Mouse (Mus musculus) bone marrow, adult 2 months (tissue): Measurements from ENCODE around the gene Sall2. TPM values are rescaled to one million over a fixed set of nuclear protein-coding genes. Genes with fewer than 3 reads are reported as not detected.

Source experiments
- H3K27ac ChIP-seq: fragments of 200-500 bp; 2 replicates; pipeline ENCODE4 v1.5.1; 2012; ENCODE audit warnings: low read depth, mild to moderate bottlenecking, control low read depth, inconsistent platforms, low read length; ENCODE audit not compliant: control insufficient read depth, poor library complexity, insufficient read depth
- H3K4me1 ChIP-seq: fragments of 200-500 bp; 2 replicates; pipeline ENCODE4 v1.6.1; 2011; ENCODE audit warnings: low read length; ENCODE audit not compliant: control insufficient read depth, insufficient read depth
- H3K4me3 ChIP-seq: fragments of 200-500 bp; replicated peaks from 2 replicates; pipeline ENCODE3; 2011; ENCODE audit warnings: mild to moderate bottlenecking, low read depth, low read length, control low read depth; ENCODE audit not compliant: control insufficient read depth
- CTCF ChIP-seq: fragments of 200-500 bp; IDR thresholded peaks from 2 replicates; pipeline ENCODE4 v1.5.1; 2011; ENCODE audit warnings: low read length, control low read depth; ENCODE audit not compliant: control insufficient read depth, insufficient read depth
- POLR2A ChIP-seq: fragments of 200-500 bp; IDR thresholded peaks from 2 replicates; pipeline ENCODE4 v1.6.1; 2011; ENCODE audit warnings: low read depth, mild to moderate bottlenecking, control low read depth, low read length, borderline replicate concordance; ENCODE audit not compliant: control insufficient read depth
- WGBS: fragments of 180-500 bp; shearing (Covaris S2); methylation state at CpG from one replicate; pipeline ENCODE4 v1.1.7; 2018; 5-methylcytosine and 5-hydroxymethylcytosine counted together
- polyA plus RNA-seq: library from polyadenylated mRNA; stranded (reverse); fragments of >200 nt; gene quantifications from 2 replicates; pipeline ENCODE4 v1.2.4, GENCODE M21; 2011; ENCODE audit warnings: low replicate concordance; ENCODE audit not compliant: missing spikeins, insufficient read depth, insufficient read length

Sall2 gene
- 0.66 and 1.7 TPM in 2 replicates for polyA plus RNA-seq

GRCm38 (mm10) chr14:52327910-52328812 lies at the start of gene Sall2:
Sall2 (minus strand) TSS chr14:52328762.
- Histone ChIP-seq H3K27ac (no peak within 1 kb of the TSS), H3K4me3 (no peak within 1 kb of the TSS), H3K4me1 (no peaks in the 10 kb centered on the region)
- 7% methylated on average over 26 of the region's 26 CpGs for WGBS
- no peak for TF ChIP-seq POLR2A
- TF ChIP-seq CTCF: no peak

- Histone ChIP-seq H3K4me3 (no peak overlapping the region), H3K4me1 (no peaks in the 10 kb centered on the region), H3K27ac (no peak overlapping the region)
- whole genome bisulfite sequencing: 81% methylated on average over 3 of the region's 3 CpGs
- TF ChIP-seq POLR2A (no peak), CTCF (no peak)
Measured at GRCm38 (mm10) chr14:52368741-52369140, 40.2 kb upstream of the Sall2 start.

DNA sequence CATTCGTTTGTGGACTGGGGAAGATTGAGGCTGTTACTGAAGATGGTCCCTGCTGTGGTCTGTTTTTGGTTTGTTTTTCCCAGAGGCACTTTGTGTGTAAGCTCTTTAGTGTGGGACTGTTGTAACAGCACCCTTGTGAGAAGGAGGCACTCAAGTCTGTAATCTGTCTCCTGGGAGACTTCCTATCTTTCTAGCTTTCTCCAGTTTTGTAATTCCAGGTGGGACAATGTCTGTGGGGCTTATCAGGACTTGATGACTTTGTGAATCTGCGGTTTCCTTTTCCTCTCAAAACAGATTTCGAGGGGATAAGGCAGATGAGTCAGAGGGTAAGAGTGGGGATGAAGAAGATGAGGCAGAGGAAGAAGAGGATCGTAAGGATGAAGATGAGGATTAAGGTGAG lies 27.7 kb upstream of the Sall2 start, which contains the start of gene Olfr1513:
Olfr1513 (minus strand) TSS at position 101 of the 400 bp plus-strand sequence.
- Histone ChIP-seq H3K4me1 (no peaks in the 10 kb centered on the region), H3K4me3 (no peak within 1 kb of the TSS), H3K27ac (no peak within 1 kb of the TSS)
- no peak for TF ChIP-seq CTCF
- TF ChIP-seq POLR2A: no peak
- WGBS: 55% methylated on average over 4 of the region's 4 CpGs

DNA sequence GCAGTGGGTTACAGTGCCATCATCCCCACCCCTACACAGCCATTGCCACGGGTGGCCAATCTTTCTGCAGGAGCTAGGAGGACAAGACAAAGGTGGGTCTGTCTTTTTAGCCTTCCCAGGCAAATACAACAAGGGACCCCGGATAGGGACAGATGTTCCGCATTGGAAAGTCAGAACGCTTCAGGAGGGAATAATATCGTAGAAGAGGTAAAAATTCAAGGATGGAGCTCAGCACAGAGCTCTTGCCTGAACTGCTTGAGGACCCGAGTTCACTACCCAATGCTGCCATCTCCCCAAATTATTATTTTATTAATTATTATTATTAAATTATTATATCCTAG lies 10.9 kb upstream of the Sall2 start:
- H3K27ac ChIP-seq: no peak overlapping the region
- 71% methylated on average over 6 of the region's 6 CpGs for WGBS
- no peak for TF ChIP-seq CTCF
- no peak for TF ChIP-seq POLR2A

DNA sequence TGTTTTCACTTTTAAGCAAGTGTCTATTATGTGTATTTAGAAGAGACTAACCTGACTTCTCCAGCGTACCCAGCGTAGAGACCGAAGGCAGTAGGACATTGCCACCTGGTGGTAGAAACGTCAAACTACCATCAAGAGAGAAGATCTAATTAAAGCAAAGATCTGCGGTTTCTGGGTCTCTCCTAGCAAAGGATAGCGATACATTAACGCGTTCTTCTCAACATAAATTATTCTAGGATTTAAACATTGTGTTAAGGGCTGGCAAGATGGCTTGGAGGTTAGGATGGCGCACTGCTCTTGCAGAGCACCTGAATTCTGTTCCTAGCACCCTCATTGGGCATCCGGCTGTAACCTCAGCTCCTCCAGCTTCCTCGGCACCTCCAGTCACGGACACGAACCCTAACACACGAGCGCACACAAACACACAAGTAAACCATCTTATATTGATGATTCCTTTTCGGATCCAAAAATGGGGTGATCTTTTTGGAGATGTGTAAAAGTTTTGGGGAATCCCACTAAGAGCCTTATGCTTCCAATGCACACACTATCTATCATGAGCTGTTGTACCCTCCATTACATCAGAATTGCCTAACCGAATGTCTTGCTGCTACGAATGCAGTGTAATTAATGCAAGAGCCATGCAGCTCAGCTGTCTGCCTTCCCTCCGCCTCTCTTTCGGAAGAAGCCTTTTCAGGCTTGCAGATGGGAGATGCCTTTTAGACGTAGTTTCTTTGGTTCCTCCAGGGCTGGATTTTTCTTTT lies 10.4 kb upstream of the Sall2 start:
- 22% methylated on average over 21 of the region's 21 CpGs for WGBS
- H3K27ac ChIP-seq: no peak overlapping the region
- H3K4me1 ChIP-seq: no peaks in the 10 kb centered on the region; the same call in 1 of the 2 replicates
- H3K4me3 ChIP-seq: no peak overlapping the region
- TF ChIP-seq POLR2A (no peak), CTCF (peak; percentile 82)

More for the DNA sequence above, 10.9 kb upstream of the Sall2 start:
- no peak overlapping the region for H3K4me3 ChIP-seq
- H3K4me1 ChIP-seq: no peaks in the 10 kb centered on the region; the same call in 1 of the 2 replicates

GRCm38 (mm10) chr14:52332171-52332570 lies 3.6 kb upstream of the Sall2 start:
- no peak overlapping the region for H3K27ac ChIP-seq
- WGBS: 76% methylated on average over 3 of the region's 3 CpGs
- H3K4me3 ChIP-seq: no peak overlapping the region
- TF ChIP-seq POLR2A (no peak), CTCF (no peak)
- H3K4me1 ChIP-seq: no peaks in the 10 kb centered on the region

GRCm38 (mm10) chr14:52331069-52331750 lies 2.6 kb upstream of the Sall2 start:
- H3K4me1 ChIP-seq: no peaks in the 10 kb centered on the region
- no peak overlapping the region for H3K27ac ChIP-seq
- TF ChIP-seq POLR2A: no peak
- no peak for TF ChIP-seq CTCF
- WGBS: 39% methylated on average over 4 of the region's 4 CpGs
- H3K4me3 ChIP-seq: no peak overlapping the region
